Mouse (Mus musculus) brown adipose tissue, adult 24 weeks (tissue): ENCODE data around the gene Sel1l. TPM values are rescaled to one million over a fixed set of nuclear protein-coding genes. Genes with fewer than 3 reads are reported as not detected.
"Not testable (repeated sequence)": the region's sequence is repeated elsewhere in the genome, so short reads cannot be mapped to it uniquely, and the experiment has no call there.

ENCODE experiments used
- H3K27ac ChIP-seq: fragments of 200-500 bp; replicated peaks from 2 replicates; pipeline ENCODE4 v1.5.1; 2012; ENCODE audit warnings: low read depth, mild to moderate bottlenecking, low read length
- H3K4me1 ChIP-seq: fragments of 200-500 bp; 2 replicates; pipeline ENCODE4 v1.6.1; 2012; ENCODE audit warnings: low read length, mixed read lengths; ENCODE audit not compliant: control insufficient read depth, insufficient read depth, insufficient read length
- H3K4me3 ChIP-seq: fragments of 200-500 bp; 2 replicates; pipeline ENCODE4 v1.5.1; 2012; ENCODE audit warnings: low read depth, mild to moderate bottlenecking, low read length, moderate library complexity; ENCODE audit not compliant: insufficient read depth
- polyA plus RNA-seq: library from polyadenylated mRNA; stranded (reverse); fragments of >200 nt; gene quantifications from 2 replicates; pipeline ENCODE4 v1.2.4, GENCODE M21; 2012; ENCODE audit not compliant: missing spikeins, insufficient read depth, insufficient read length

Gene Sel1l
- polyA plus RNA-seq, 1 experiment, result 46.6 TPM

- no peak overlapping the region for H3K4me3 ChIP-seq
These were observed 48.0 kb downstream of the Sel1l start for GRCm38 (mm10) chr12:91800861-91801385.

GRCm38 (mm10) chr12:91799821-91800335 is 49.1 kb downstream of the Sel1l start:
- H3K4me3 ChIP-seq, result no peak overlapping the region
- no peak overlapping the region for H3K27ac ChIP-seq
- H3K4me1 ChIP-seq, result no peaks in the 10 kb centered on the region

More at GRCm38 (mm10) chr12:91800861-91801385, 48.0 kb downstream of the Sel1l start:
- H3K27ac ChIP-seq, result no peak overlapping the region
- H3K4me1 ChIP-seq, result no peaks in the 10 kb centered on the region

- Histone ChIP-seq H3K4me3 (no peak overlapping the region), H3K4me1 (no peaks in the 10 kb centered on the region), H3K27ac (no peak overlapping the region)
These were observed 49.6 kb downstream of the Sel1l start for GRCm38 (mm10) chr12:91799379-91799773.

GRCm38 (mm10) chr12:91798720-91799378 is 50.1 kb downstream of the Sel1l start:
- Histone ChIP-seq H3K27ac (no peak overlapping the region), H3K4me3 (no peak overlapping the region), H3K4me1 (no peaks in the 10 kb centered on the region)

GRCm38 (mm10) chr12:91796774-91797173 is 52.2 kb downstream of the Sel1l start:
- no peak overlapping the region for H3K4me3 ChIP-seq
- H3K27ac ChIP-seq, result no peak overlapping the region
- no peaks in the 10 kb centered on the region for H3K4me1 ChIP-seq

GRCm38 (mm10) chr12:91793266-91793665 is 55.7 kb downstream of the Sel1l start:
- Histone ChIP-seq H3K27ac (no peak overlapping the region), H3K4me1 (no peaks in the 10 kb centered on the region), H3K4me3 (no peak overlapping the region)

- H3K4me3 ChIP-seq, result no peak overlapping the region
- H3K27ac ChIP-seq, result no peak overlapping the region
- H3K4me1 ChIP-seq, result no peaks in the 10 kb centered on the region
These were observed 57.1 kb downstream of the Sel1l start for GRCm38 (mm10) chr12:91791822-91792221.

GRCm38 (mm10) chr12:91789801-91790200 is 59.2 kb downstream of the Sel1l start:
- H3K4me1 ChIP-seq, result no peaks in the 10 kb centered on the region
- H3K27ac ChIP-seq, result no peak overlapping the region
- H3K4me3 ChIP-seq, result no peak overlapping the region

GRCm38 (mm10) chr12:91788446-91788845 is 60.5 kb downstream of the Sel1l start:
- H3K27ac ChIP-seq, H3K4me1 ChIP-seq, H3K4me3 ChIP-seq: not testable (repeated sequence)

- no peaks in the 10 kb centered on the region for H3K4me1 ChIP-seq
- H3K4me3 ChIP-seq, result no peak within 1 kb of the TSS
- H3K27ac ChIP-seq, result no peak within 1 kb of the TSS
These were observed 61.0 kb downstream of the Sel1l start, which contains the start of gene Ston2 for GRCm38 (mm10) chr12:91787959-91788437. Gene Ston2, minus strand, starts transcription at chr12:91788387.

- Histone ChIP-seq H3K4me1 (no peaks in the 10 kb centered on the region), H3K27ac (no peak overlapping the region), H3K4me3 (no peak overlapping the region)
These were observed 62.6 kb downstream of the Sel1l start for GRCm38 (mm10) chr12:91786355-91786754.

- Histone ChIP-seq H3K4me1 (no peaks in the 10 kb centered on the region), H3K4me3 (no peak overlapping the region), H3K27ac (no peak overlapping the region)
These were observed 67.5 kb downstream of the Sel1l start for GRCm38 (mm10) chr12:91781432-91781831.

- H3K4me1 ChIP-seq, result no peaks in the 10 kb centered on the region
- no peak overlapping the region for H3K4me3 ChIP-seq
- H3K27ac ChIP-seq, result no peak overlapping the region
These were observed 68.4 kb downstream of the Sel1l start for GRCm38 (mm10) chr12:91780531-91780930.

GRCm38 (mm10) chr12:91779004-91779365 is 70.0 kb downstream of the Sel1l start:
- H3K4me3 ChIP-seq, result peak overlapping the region; percentile 66
- H3K27ac ChIP-seq, result no peak overlapping the region
- H3K4me1 ChIP-seq, result no peaks in the 10 kb centered on the region

- Histone ChIP-seq H3K4me1 (no peaks in the 10 kb centered on the region), H3K4me3 (peak overlapping the region; percentile 66), H3K27ac (no peak overlapping the region)
These were observed 70.5 kb downstream of the Sel1l start for GRCm38 (mm10) chr12:91778211-91779003.
